Mouse (Mus musculus) thymus, adult 2 months (tissue): Measurements from ENCODE around the gene Fzd5.

Experiments
- CTCF ChIP-seq: fragments of 200-500 bp; IDR thresholded peaks from 2 replicates; pipeline ENCODE4 v1.5.1; 2012; ENCODE audit warnings: mild to moderate bottlenecking, control low read depth, low read length, moderate library complexity, borderline replicate concordance; ENCODE audit not compliant: control insufficient read depth, poor library complexity, insufficient read depth; ENCODE audit errors: extremely low read depth
- POLR2A ChIP-seq: fragments of 200-500 bp; IDR thresholded peaks from 2 replicates; pipeline ENCODE4 v1.6.1; 2012; ENCODE audit warnings: mild to moderate bottlenecking, low read length, control low read depth, moderate library complexity; ENCODE audit not compliant: control insufficient read depth, poor library complexity, insufficient read depth; ENCODE audit errors: extremely low read depth

GRCm38 (mm10) chr1:64715458-64715857 is 22.1 kb downstream of the Fzd5 start:
- TF ChIP-seq CTCF (no peak), POLR2A (no peak)
